Mouse (Mus musculus): ENCODE data around the gene Drc7. TPM values are rescaled to one million over a fixed set of nuclear protein-coding genes. Genes with fewer than 3 reads are reported as not detected.

Drc7 gene
- polyA plus RNA-seq (2015; fragmentation: Nextera tagmentation; extraction: Ambion mirVana), result 0.05 TPM in 1 of 2 replicates, not detected in the other

- Histone ChIP-seq H3K4me1 (ENCODE audit: insufficient read depth, low read length) (no peaks in the 10 kb centered on the region), H3K4me3 (ENCODE audit: low read length) (no peak within 1 kb of the TSS), H3K9ac (replicated peaks; ENCODE audit: low read length) (no peak within 1 kb of the TSS), H3K9me3 (ENCODE audit: low read length) (no peaks in the 10 kb centered on the region), H3K36me3 (ENCODE audit: insufficient read depth, low read length) (no peaks in the 10 kb centered on the region), H3K27me3 (ENCODE audit: insufficient read depth, low read length) (no peaks in the 10 kb centered on the region), H3K27ac (ENCODE audit: low read length) (no peak within 1 kb of the TSS), H3K4me2 (replicated peaks; ENCODE audit: low read depth, low read length) (no peak within 1 kb of the TSS)
- peak; percentile 46; the same call in 1 of the 2 replicates for ATAC-seq (ENCODE audit: low FRiP score, low TSS enrichment)
- WGBS, result 17% methylated on average over 2 of the region's 2 CpGs
Observed at GRCm38 (mm10) chr8:95054927-95055510, at the start of gene Drc7. TSS of gene Drc7 (plus strand) at chr8:95055103.

GRCm38 (mm10) chr8:95012442-95012919 lies 42.4 kb upstream of the Drc7 start:
- ATAC-seq (ENCODE audit: low FRiP score, low TSS enrichment), result no peak
- H3K4me3 ChIP-seq (ENCODE audit: low read length), result no peak overlapping the region
- H3K36me3 ChIP-seq (ENCODE audit: insufficient read depth, low read length), result 0 out of 2 replicates have a peak, but pooled peaks cover 10% of the 10 kb centered on the region
- H3K9ac ChIP-seq (replicated peaks; ENCODE audit: low read length), result no peak overlapping the region
- no peaks in the 10 kb centered on the region for H3K4me1 ChIP-seq (ENCODE audit: insufficient read depth, low read length)
- H3K27me3 ChIP-seq (ENCODE audit: insufficient read depth, low read length), result no peaks in the 10 kb centered on the region
- no peak overlapping the region for H3K4me2 ChIP-seq (replicated peaks; ENCODE audit: low read depth, low read length)
- no peak overlapping the region for H3K27ac ChIP-seq (ENCODE audit: low read length)
- no peaks in the 10 kb centered on the region for H3K9me3 ChIP-seq (ENCODE audit: low read length)
- 77% methylated on average over 15 of the region's 15 CpGs for WGBS

- ATAC-seq (ENCODE audit: low FRiP score, low TSS enrichment), result no peak
- H3K27me3 ChIP-seq (ENCODE audit: insufficient read depth, low read length), result no peaks in the 10 kb centered on the region
- 57% methylated on average over 4 of the region's 4 CpGs for WGBS
- H3K4me3 ChIP-seq (ENCODE audit: low read length), result no peak overlapping the region
- no peak overlapping the region for H3K4me2 ChIP-seq (replicated peaks; ENCODE audit: low read depth, low read length)
- H3K36me3 ChIP-seq (ENCODE audit: insufficient read depth, low read length), result 0 out of 2 replicates have a peak, but pooled peaks cover 10% of the 10 kb centered on the region
- H3K4me1 ChIP-seq (ENCODE audit: insufficient read depth, low read length), result no peaks in the 10 kb centered on the region
- H3K27ac ChIP-seq (ENCODE audit: low read length), result no peak overlapping the region
- no peak overlapping the region for H3K9ac ChIP-seq (replicated peaks; ENCODE audit: low read length)
- no peaks in the 10 kb centered on the region for H3K9me3 ChIP-seq (ENCODE audit: low read length)
Observed at GRCm38 (mm10) chr8:95015866-95016265, 39.0 kb upstream of the Drc7 start.

GRCm38 (mm10) chr8:95016684-95017083 lies 38.2 kb upstream of the Drc7 start:
- no peak overlapping the region for H3K4me2 ChIP-seq (replicated peaks; ENCODE audit: low read depth, low read length)
- no peaks in the 10 kb centered on the region for H3K27me3 ChIP-seq (ENCODE audit: insufficient read depth, low read length)
- no peak overlapping the region for H3K27ac ChIP-seq (ENCODE audit: low read length)
- ATAC-seq (ENCODE audit: low FRiP score, low TSS enrichment), result no peak; the same call in 1 of the 2 replicates
- 0 out of 2 replicates have a peak, but pooled peaks cover 10% of the 10 kb centered on the region for H3K36me3 ChIP-seq (ENCODE audit: insufficient read depth, low read length)
- WGBS, result 64% methylated on average over 4 of the region's 4 CpGs
- no peak overlapping the region for H3K9ac ChIP-seq (replicated peaks; ENCODE audit: low read length)
- no peak overlapping the region for H3K4me3 ChIP-seq (ENCODE audit: low read length)
- H3K4me1 ChIP-seq (ENCODE audit: insufficient read depth, low read length), result no peaks in the 10 kb centered on the region
- H3K9me3 ChIP-seq (ENCODE audit: low read length), result no peaks in the 10 kb centered on the region

DNA sequence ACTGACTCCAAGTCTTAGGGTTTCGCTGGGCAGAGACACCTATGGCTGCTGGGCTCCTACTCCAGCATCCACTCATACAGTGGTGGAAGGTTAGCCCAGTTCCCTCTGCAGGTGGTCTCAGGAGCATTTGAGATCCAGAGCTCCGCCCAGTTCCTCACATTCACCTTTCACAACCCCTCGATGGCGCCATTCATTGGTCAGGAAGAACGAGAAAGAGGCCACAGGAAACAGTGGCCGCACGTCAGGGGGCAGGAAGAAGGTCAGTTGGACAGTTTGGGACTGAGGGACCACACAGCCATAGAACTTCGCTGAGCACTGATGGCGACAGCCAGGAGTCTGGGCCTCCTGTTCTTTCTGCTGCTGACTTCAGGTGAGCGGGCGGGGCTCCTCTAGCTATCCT lies 37.5 kb upstream of the Drc7 start, which contains the start of gene Adgrg3:
Gene Adgrg3 (plus strand): TSS at position 242 of the 400 bp plus-strand sequence.
- H3K4me3 ChIP-seq (ENCODE audit: low read length), result no peak within 1 kb of the TSS
- no peak within 1 kb of the TSS for H3K4me2 ChIP-seq (replicated peaks; ENCODE audit: low read depth, low read length)
- H3K9ac ChIP-seq (replicated peaks; ENCODE audit: low read length), result no peak within 1 kb of the TSS
- WGBS, result 72% methylated on average over 11 of the region's 11 CpGs
- no peak for ATAC-seq (ENCODE audit: low FRiP score, low TSS enrichment)
- no peaks in the 10 kb centered on the region for H3K4me1 ChIP-seq (ENCODE audit: insufficient read depth, low read length)
- H3K36me3 ChIP-seq (ENCODE audit: insufficient read depth, low read length), result 0 out of 2 replicates have a peak, but pooled peaks cover 10% of the 10 kb centered on the region
- H3K9me3 ChIP-seq (ENCODE audit: low read length), result no peaks in the 10 kb centered on the region
- no peak within 1 kb of the TSS for H3K27ac ChIP-seq (ENCODE audit: low read length)
- H3K27me3 ChIP-seq (ENCODE audit: insufficient read depth, low read length), result no peaks in the 10 kb centered on the region

DNA sequence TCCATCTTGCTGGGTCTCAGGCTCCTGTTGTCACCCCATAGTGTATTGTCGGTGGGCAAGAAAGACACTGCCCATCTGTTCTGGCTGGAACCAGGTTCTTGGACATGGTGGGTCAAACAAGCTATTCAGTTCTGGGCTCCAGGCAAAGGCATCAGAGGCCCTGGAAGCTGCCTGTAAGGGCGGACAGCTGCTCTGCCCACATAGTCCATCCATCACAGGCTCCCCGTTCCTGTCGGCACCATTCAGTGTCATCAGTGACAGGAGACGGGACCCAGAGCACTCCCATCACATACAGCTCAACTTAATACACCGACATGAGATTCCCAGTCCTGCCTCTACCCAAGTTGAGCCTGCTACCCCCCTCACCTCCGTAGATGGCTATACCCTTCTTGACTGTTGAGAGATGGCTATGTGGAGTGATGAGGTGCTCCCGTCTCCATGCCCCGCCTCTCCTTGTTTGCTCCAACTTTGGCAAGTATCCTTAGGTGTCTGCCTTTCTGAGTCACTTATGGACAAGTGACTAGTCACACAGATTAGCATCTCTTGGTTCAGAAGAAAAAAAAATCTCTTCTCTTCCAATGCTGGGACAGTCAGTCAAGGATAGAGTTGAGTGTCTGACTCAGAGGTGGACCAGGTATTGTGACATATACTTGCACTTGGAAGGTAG lies 36.8 kb upstream of the Drc7 start:
- no peaks in the 10 kb centered on the region for H3K9me3 ChIP-seq (ENCODE audit: low read length)
- H3K4me2 ChIP-seq (replicated peaks; ENCODE audit: low read depth, low read length), result no peak overlapping the region
- no peaks in the 10 kb centered on the region for H3K27me3 ChIP-seq (ENCODE audit: insufficient read depth, low read length)
- H3K36me3 ChIP-seq (ENCODE audit: insufficient read depth, low read length), result 0 out of 2 replicates have a peak, but pooled peaks cover 10% of the 10 kb centered on the region
- no peak overlapping the region for H3K9ac ChIP-seq (replicated peaks; ENCODE audit: low read length)
- WGBS, result 82% methylated on average over 9 of the region's 9 CpGs
- peaks cover 4% of the 10 kb centered on the region; the same call in 1 of the 2 replicates for H3K4me1 ChIP-seq (ENCODE audit: insufficient read depth, low read length)
- no peak for ATAC-seq (ENCODE audit: low FRiP score, low TSS enrichment)
- no peak overlapping the region for H3K4me3 ChIP-seq (ENCODE audit: low read length)
- no peak overlapping the region for H3K27ac ChIP-seq (ENCODE audit: low read length)

- ATAC-seq (ENCODE audit: low FRiP score, low TSS enrichment), result 0 out of 2 replicates have a peak, but pooled peaks have one; percentile 53
- peak overlapping the region; percentile 81 for H3K27ac ChIP-seq (ENCODE audit: low read length)
- H3K4me2 ChIP-seq (replicated peaks; ENCODE audit: low read depth, low read length), result peak overlapping the region; percentile 22
Observed at GRCm38 (mm10) chr8:95020293-95020777, 34.6 kb upstream of the Drc7 start.

GRCm38 (mm10) chr8:95020821-95021220 lies 34.1 kb upstream of the Drc7 start:
- no peak for ATAC-seq (ENCODE audit: low FRiP score, low TSS enrichment)
- peak overlapping the region; percentile 22 for H3K4me2 ChIP-seq (replicated peaks; ENCODE audit: low read depth, low read length)
- H3K27me3 ChIP-seq (ENCODE audit: insufficient read depth, low read length), result no peaks in the 10 kb centered on the region
- 63% methylated on average over 10 of the region's 10 CpGs for WGBS
- H3K4me1 ChIP-seq (ENCODE audit: insufficient read depth, low read length), result peaks cover 7% of the 10 kb centered on the region; the same call in 1 of the 2 replicates
- no peak overlapping the region for H3K4me3 ChIP-seq (ENCODE audit: low read length)
- no peak overlapping the region for H3K9ac ChIP-seq (replicated peaks; ENCODE audit: low read length)
- no peaks in the 10 kb centered on the region for H3K9me3 ChIP-seq (ENCODE audit: low read length)
- peak overlapping the region; percentile 81; the same call in 1 of the 2 replicates for H3K27ac ChIP-seq (ENCODE audit: low read length)
- H3K36me3 ChIP-seq (ENCODE audit: insufficient read depth, low read length), result no peaks in the 10 kb centered on the region

More at GRCm38 (mm10) chr8:95020293-95020777, 34.6 kb upstream of the Drc7 start:
- Histone ChIP-seq H3K9ac (replicated peaks; ENCODE audit: low read length) (no peak overlapping the region), H3K4me3 (ENCODE audit: low read length) (no peak overlapping the region), H3K9me3 (ENCODE audit: low read length) (no peaks in the 10 kb centered on the region), H3K27me3 (ENCODE audit: insufficient read depth, low read length) (no peaks in the 10 kb centered on the region), H3K36me3 (ENCODE audit: insufficient read depth, low read length) (no peaks in the 10 kb centered on the region), H3K4me1 (ENCODE audit: insufficient read depth, low read length) (peaks cover 7% of the 10 kb centered on the region; the same call in 1 of the 2 replicates)
- WGBS, result 55% methylated on average over 12 of the region's 12 CpGs

DNA sequence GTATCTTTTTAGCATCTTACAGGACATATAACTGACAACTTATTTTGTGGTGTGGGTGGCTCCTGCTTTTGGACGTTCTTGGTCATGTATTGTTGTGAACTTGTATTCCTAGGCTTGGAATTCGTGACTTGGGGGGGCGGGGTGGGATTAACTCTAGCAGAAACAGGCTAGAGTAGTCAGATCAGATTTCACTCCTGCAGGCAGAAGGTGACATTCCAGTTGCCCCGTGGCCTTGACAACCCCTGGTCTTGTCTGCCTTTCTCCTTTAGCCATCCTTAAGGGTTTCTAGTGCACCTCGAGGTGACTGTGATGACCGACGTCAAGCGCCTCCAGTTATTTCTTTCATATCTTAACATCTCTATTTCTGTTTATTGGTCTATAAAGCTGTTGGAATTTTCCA lies 31.7 kb upstream of the Drc7 start:
- Histone ChIP-seq H3K4me3 (ENCODE audit: low read length) (no peak overlapping the region), H3K27ac (ENCODE audit: low read length) (no peak overlapping the region), H3K4me1 (ENCODE audit: insufficient read depth, low read length) (peaks cover 7% of the 10 kb centered on the region; the same call in 1 of the 2 replicates), H3K9ac (replicated peaks; ENCODE audit: low read length) (no peak overlapping the region), H3K36me3 (ENCODE audit: insufficient read depth, low read length) (no peaks in the 10 kb centered on the region), H3K4me2 (replicated peaks; ENCODE audit: low read depth, low read length) (no peak overlapping the region), H3K9me3 (ENCODE audit: low read length) (no peaks in the 10 kb centered on the region), H3K27me3 (ENCODE audit: insufficient read depth, low read length) (no peaks in the 10 kb centered on the region)
- WGBS, result 25% methylated on average over 8 of the region's 8 CpGs
- no peak for ATAC-seq (ENCODE audit: low FRiP score, low TSS enrichment)

Data from kidney, embryonic 16.5 days (tissue).